Mouse (Mus musculus): ENCODE results near the gene Znrf3. TPM values are rescaled to one million over a fixed set of nuclear protein-coding genes. Genes with fewer than 3 reads are reported as not detected.

The Znrf3 gene
- total and polyA plus RNA-seq, 2 experiments from 2014 or later, result 7.8 to 12.5 TPM

DNA sequence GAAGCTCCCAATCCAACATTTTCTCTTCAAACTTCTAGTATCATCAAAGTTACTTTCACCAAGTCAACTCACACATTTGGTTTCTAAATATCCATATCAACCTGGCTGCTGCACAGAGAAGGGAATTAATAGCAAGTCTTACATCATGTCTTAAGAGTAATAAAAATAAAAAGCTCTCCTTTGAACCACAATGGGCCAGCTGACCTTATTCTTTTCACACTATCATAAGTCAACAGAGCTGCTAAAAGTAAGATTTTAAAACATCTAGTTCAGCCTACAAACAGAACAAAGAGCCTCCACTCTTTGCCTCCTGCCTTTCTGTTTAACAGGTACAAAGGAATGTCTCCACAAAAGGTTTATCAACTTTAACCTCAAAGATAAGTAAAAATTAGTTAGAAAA is 7.7 kb downstream of the Znrf3 start:
- Histone ChIP-seq H3K4me3 (ENCODE audit: low read depth, low read length) (no peak overlapping the region), H3K4me2 (ENCODE audit: low read depth, low read length, poor library complexity, severe bottlenecking) (no peak overlapping the region), H3K36me3 (ENCODE audit: insufficient read depth, low read length) (no peaks in the 10 kb centered on the region), H3K4me1 (ENCODE audit: insufficient read depth, low read length) (no peaks in the 10 kb centered on the region; the same call in 1 of the 2 replicates), H3K27me3 (ENCODE audit: insufficient read depth, low read length) (no peaks in the 10 kb centered on the region), H3K9ac (replicated peaks; ENCODE audit: low read length, poor library complexity, severe bottlenecking) (no peak overlapping the region), H3K27ac (ENCODE audit: low read depth, low read length) (no peak overlapping the region), H3K9me3 (ENCODE audit: low read length) (no peaks in the 10 kb centered on the region)
- no peak for TF ChIP-seq CTCF (IDR thresholded peaks at IDR 0.05)
- DNase-seq (ENCODE audit: low spot score) (no peak), ATAC-seq (ENCODE audit: low FRiP score) (no peak)

DNA sequence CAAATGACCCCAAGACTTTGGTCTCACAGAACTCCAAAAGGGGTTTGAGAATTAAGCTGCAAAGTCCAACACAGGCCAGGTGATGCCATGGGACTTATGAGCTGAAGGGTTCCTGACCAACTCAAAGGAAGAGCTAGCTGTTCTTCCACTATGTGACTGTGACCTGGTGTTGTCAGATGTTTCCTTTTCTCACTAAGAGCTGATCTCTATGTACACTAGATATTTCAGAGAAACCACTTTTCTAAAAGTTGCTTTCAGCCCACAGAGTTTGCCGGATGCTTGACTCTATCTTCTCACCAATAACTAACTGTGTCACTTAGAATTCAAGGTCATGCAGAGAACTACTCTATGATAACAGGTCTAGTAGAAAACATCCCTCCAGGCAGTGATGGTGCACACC is 9.2 kb downstream of the Znrf3 start:
- H3K4me1 ChIP-seq (ENCODE audit: insufficient read depth, low read length), result no peaks in the 10 kb centered on the region; the same call in 1 of the 2 replicates

DNA sequence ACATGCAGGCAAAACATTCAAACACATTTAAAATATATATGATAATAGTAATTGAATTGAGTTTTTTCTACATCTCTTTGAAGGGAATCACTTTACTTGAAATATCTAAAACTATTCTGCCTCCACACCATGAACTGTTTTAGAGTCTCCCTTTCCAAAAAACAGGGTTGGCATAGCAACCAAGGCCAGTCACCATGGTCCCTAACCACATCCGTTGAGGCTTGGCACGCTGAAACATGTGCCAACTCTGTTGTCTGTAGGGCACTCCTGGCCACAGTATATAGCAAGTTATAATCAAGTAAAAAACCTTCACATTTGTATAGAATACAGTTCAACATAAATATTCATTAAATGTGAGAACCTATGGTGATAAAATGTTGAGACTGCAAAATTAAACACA is 12.3 kb downstream of the Znrf3 start:
- Histone ChIP-seq H3K9ac (replicated peaks; ENCODE audit: low read length, poor library complexity, severe bottlenecking) (no peak overlapping the region), H3K4me2 (ENCODE audit: low read depth, low read length, poor library complexity, severe bottlenecking) (no peak overlapping the region), H3K4me1 (ENCODE audit: insufficient read depth, low read length) (no peaks in the 10 kb centered on the region; the same call in 1 of the 2 replicates), H3K36me3 (ENCODE audit: insufficient read depth, low read length) (no peaks in the 10 kb centered on the region), H3K9me3 (ENCODE audit: low read length) (no peaks in the 10 kb centered on the region), H3K27ac (ENCODE audit: low read depth, low read length) (no peak overlapping the region), H3K4me3 (ENCODE audit: low read depth, low read length) (no peak overlapping the region), H3K27me3 (ENCODE audit: insufficient read depth, low read length) (no peaks in the 10 kb centered on the region)
- no peak for TF ChIP-seq CTCF (IDR thresholded peaks at IDR 0.05)
- ATAC-seq (ENCODE audit: low FRiP score) (no peak), DNase-seq (ENCODE audit: low spot score) (peak; percentile 59)
- WGBS, result 53% methylated on average over 2 of the region's 2 CpGs

More for the DNA sequence above, 9.2 kb downstream of the Znrf3 start:
- H3K4me2 ChIP-seq (ENCODE audit: low read depth, low read length, poor library complexity, severe bottlenecking), result no peak overlapping the region
- H3K4me3 ChIP-seq (ENCODE audit: low read depth, low read length), result no peak overlapping the region
- no peaks in the 10 kb centered on the region for H3K36me3 ChIP-seq (ENCODE audit: insufficient read depth, low read length)
- no peak overlapping the region for H3K9ac ChIP-seq (replicated peaks; ENCODE audit: low read length, poor library complexity, severe bottlenecking)
- ATAC-seq (ENCODE audit: low FRiP score) (no peak), DNase-seq (ENCODE audit: low spot score) (no peak)
- no peaks in the 10 kb centered on the region for H3K9me3 ChIP-seq (ENCODE audit: low read length)
- H3K27ac ChIP-seq (ENCODE audit: low read depth, low read length), result no peak overlapping the region
- TF ChIP-seq CTCF (IDR thresholded peaks at IDR 0.05), result no peak
- 97% methylated on average over 1 of the region's 1 CpGs for WGBS
- H3K27me3 ChIP-seq (ENCODE audit: insufficient read depth, low read length), result no peaks in the 10 kb centered on the region

DNA sequence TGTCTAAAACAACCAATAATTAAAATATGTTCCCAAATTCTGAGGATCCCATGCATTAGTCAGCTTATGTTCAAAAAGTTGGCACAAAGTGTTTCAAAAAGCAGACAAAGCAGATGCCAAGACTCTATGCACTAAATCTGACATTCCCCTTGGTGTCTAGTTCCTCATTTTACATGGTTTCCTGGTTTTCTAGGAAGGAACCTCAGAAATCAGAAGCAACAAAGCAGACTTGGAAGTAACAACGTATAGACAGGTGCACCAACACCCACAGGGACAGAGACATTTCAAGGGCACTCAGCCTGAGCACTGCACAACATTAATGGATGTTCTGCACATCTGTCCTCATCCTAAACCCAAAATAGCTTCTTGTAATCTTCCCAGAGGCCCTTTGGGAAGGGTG is 13.8 kb downstream of the Znrf3 start:
- Histone ChIP-seq H3K27me3 (ENCODE audit: insufficient read depth, low read length) (no peaks in the 10 kb centered on the region), H3K4me1 (ENCODE audit: insufficient read depth, low read length) (no peaks in the 10 kb centered on the region), H3K4me2 (ENCODE audit: low read depth, low read length, poor library complexity, severe bottlenecking) (no peak overlapping the region), H3K4me3 (ENCODE audit: low read depth, low read length) (no peak overlapping the region), H3K9ac (replicated peaks; ENCODE audit: low read length, poor library complexity, severe bottlenecking) (no peak overlapping the region), H3K9me3 (ENCODE audit: low read length) (no peaks in the 10 kb centered on the region), H3K36me3 (ENCODE audit: insufficient read depth, low read length) (no peaks in the 10 kb centered on the region), H3K27ac (ENCODE audit: low read depth, low read length) (no peak overlapping the region)
- 68% methylated on average over 1 of the region's 1 CpGs for WGBS
- ATAC-seq (ENCODE audit: low FRiP score), result no peak
- no peak for TF ChIP-seq CTCF (IDR thresholded peaks at IDR 0.05)
- no peak for DNase-seq (ENCODE audit: low spot score)

DNA sequence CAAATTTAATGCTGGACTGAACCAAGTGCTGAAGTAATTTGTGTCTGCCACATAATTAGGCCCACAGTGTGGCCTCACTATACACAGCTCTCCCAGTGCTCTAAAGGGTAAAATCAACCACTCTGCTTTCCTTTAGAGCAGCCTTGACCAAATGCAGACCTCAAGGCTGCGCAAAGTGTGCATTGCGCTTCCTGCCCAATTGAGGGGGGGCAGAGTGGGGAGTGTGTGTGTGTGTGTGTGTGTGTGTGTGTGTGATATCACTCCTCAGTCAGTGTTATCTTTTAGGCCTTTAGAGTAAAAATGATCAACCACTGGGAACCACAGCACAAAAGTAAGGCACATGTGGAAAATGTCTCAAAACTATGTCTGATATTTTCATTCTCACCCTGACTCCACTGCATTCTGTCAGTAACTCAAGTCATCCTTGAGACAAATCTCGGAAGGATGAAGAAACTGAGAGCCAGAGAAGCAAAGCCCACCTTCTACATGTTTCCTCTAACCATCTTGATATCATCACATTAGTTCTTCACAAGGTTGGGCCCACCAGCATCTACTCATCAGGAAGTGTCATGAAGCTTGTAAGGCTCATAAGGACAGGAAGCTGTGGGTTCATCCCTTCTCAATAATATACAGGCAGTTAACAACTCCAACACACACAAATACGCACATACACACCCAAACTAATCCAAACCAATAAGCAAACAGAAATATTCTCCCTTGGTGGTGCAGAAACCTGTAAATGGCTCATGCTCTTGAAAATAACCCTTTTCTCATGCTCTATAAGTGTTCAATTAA is 15.1 kb downstream of the Znrf3 start:
- H3K4me3 ChIP-seq (ENCODE audit: low read depth, low read length), result no peak overlapping the region
- ATAC-seq (ENCODE audit: low FRiP score), result no peak
- H3K36me3 ChIP-seq (ENCODE audit: insufficient read depth, low read length), result no peaks in the 10 kb centered on the region
- no peaks in the 10 kb centered on the region for H3K4me1 ChIP-seq (ENCODE audit: insufficient read depth, low read length)
- no peak overlapping the region for H3K27ac ChIP-seq (ENCODE audit: low read depth, low read length)
- H3K27me3 ChIP-seq (ENCODE audit: insufficient read depth, low read length), result no peaks in the 10 kb centered on the region
- TF ChIP-seq CTCF (IDR thresholded peaks at IDR 0.05), result no peak
- 91% methylated on average over 4 of the region's 4 CpGs for WGBS
- no peak for DNase-seq (ENCODE audit: low spot score)
- H3K9me3 ChIP-seq (ENCODE audit: low read length), result no peaks in the 10 kb centered on the region
- no peak overlapping the region for H3K4me2 ChIP-seq (ENCODE audit: low read depth, low read length, poor library complexity, severe bottlenecking)
- no peak overlapping the region for H3K9ac ChIP-seq (replicated peaks; ENCODE audit: low read length, poor library complexity, severe bottlenecking)

DNA sequence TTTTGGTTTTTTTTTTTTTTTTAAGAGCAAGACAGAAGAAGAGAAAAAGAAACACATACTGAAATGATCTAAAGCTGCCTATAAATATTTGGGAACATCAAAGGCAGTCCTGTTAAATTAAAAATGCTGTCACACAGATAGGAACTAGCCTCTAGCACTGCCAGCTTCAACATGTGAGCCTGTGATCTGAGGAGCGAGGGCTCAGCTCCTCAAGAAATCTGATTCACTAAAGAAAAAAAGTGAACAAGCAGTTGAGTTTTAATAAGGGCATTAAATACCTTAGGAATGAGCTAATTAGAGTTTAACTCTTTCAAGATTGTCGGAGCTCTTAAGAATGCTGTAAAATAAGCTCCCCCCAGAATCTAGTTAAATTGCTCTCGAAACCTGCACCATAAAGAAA is 17.4 kb downstream of the Znrf3 start:
- TF ChIP-seq CTCF (IDR thresholded peaks at IDR 0.05), result no peak
- ATAC-seq (ENCODE audit: low FRiP score) (no peak), DNase-seq (ENCODE audit: low spot score) (no peak)
- no peak overlapping the region for H3K27ac ChIP-seq (ENCODE audit: low read depth, low read length)
- 66% methylated on average over 3 of the region's 3 CpGs for WGBS
- no peak overlapping the region for H3K4me2 ChIP-seq (ENCODE audit: low read depth, low read length, poor library complexity, severe bottlenecking)
- H3K9ac ChIP-seq (replicated peaks; ENCODE audit: low read length, poor library complexity, severe bottlenecking), result no peak overlapping the region
- H3K4me1 ChIP-seq (ENCODE audit: insufficient read depth, low read length), result no peaks in the 10 kb centered on the region
- no peaks in the 10 kb centered on the region for H3K27me3 ChIP-seq (ENCODE audit: insufficient read depth, low read length)
- no peaks in the 10 kb centered on the region for H3K36me3 ChIP-seq (ENCODE audit: insufficient read depth, low read length)
- no peak overlapping the region for H3K4me3 ChIP-seq (ENCODE audit: low read depth, low read length)
- no peaks in the 10 kb centered on the region for H3K9me3 ChIP-seq (ENCODE audit: low read length)
